Mouse (Mus musculus) MN1 (cell line): ENCODE results near the gene Akr1c18.

Experiments used
- DNase-seq: peaks from one replicate; pipeline ENCODE4 v3.0.0-alpha.2; 2016; ENCODE audit warnings: low spot score

Gene Akr1c18

DNA sequence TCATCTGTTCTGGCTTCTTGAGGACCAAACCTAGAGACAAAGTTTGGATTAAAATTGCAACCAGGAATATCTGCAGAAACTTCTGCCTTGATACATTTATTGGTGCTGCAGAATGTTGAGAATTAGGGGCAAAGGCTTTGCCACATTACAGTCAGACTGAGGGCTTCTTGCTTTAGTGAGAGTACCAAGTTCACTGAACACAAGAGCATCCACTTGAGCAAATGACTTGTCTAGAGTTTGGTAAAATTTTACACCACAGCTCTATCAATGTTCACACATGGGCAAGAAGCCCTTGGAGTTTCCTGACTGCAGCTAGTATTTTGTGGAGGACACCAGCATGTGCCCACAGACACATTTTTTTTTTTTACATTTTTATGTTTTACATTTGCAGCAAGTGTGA, 47.7 kb downstream of the Akr1c18 start:
- DNase-seq, result no peak

DNA sequence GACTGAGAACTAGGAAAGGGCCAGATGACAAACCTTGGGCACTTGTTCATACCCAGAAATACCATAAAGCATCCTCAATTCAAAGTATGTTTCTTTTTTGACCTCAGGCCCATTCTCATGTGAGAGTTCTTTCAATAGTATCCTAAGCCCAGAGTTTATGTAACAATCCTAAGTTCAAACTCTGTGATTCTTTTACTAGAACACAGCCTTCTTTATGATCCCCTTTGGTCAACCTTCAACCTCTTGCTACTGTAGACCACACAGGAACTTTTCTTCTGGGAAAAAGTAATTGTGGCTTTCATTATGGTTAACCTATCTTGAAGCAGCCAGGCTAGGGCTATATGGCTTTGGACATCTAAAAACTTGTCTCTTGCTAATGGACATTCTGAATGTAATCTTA, 48.8 kb downstream of the Akr1c18 start:
- DNase-seq, result no peak
